Mouse (Mus musculus) ovary, adult 10 weeks (tissue): Measurements from ENCODE around the gene Cyp2c70. TPM values are rescaled to one million over a fixed set of nuclear protein-coding genes. Genes with fewer than 3 reads are reported as not detected.

Experiments
- polyA plus RNA-seq: library from polyadenylated mRNA; stranded (reverse); fragments of 350-450 nt; fragmentation: Illumina TruSeq; extraction: RNeasy Lipid Tissue Mini Kit (QIAGEN cat#74804); gene quantifications from one replicate; pipeline ENCODE4 v1.2.3, GENCODE M21; 2014

The Cyp2c70 gene
- polyA plus RNA-seq = not detected

GRCm38 (mm10) chr19:40187160-40187559 is at the start of gene Cyp2c70:
Gene Cyp2c70 (minus strand): TSS chr19:40187333.

Other genes starting within 250 kb of the Cyp2c70 start
- 0.26 TPM for gene Cyp2c37, start 194.9 kb downstream of the Cyp2c70 start, polyA plus RNA-seq
- not detected for gene Cyp2c54, start 113.5 kb downstream of the Cyp2c70 start, polyA plus RNA-seq
- not detected for gene Cyp2c50, start 97.6 kb downstream of the Cyp2c70 start, polyA plus RNA-seq
- 21.7 TPM for gene Pdlim1, start 84.5 kb upstream of the Cyp2c70 start, polyA plus RNA-seq